11 mouse cellular contexts compared by ENCODE assay signal in genomic region chr16:38033071-38033470, GRCm38 (mm10). TPM values are rescaled to one million over a fixed set of nuclear protein-coding genes. Genes with fewer than 3 reads are reported as not detected.
DNase-seq lines count a peak whose midpoint lies in the region; ATAC-seq and TF ChIP-seq lines count a peak whose summit lies in the region.
"Had no signal": no experiment of that assay in that cellular context is flagged by ENCODE, and none has a peak within 500 bp of the region (broad histone marks: within the 10 kb centered on the region; RNA-seq: fewer than 3 reads in every experiment).

No protein-coding gene starts in this region.

- no peak for ATAC-seq in intestine, postnatal 0 days
- ATAC-seq in intestine, embryonic 15.5 days = no peak
- ATAC-seq in monocyte, adult 5-6 weeks (replicated peaks; ENCODE audit: insufficient number of reproducible peaks, low FRiP score, low TSS enrichment, poor library complexity, severe bottlenecking) = no peak
- ATAC-seq: forebrain, embryonic 14.5 days; inflammation-experienced regulatory T-cells, adult 6 months; midbrain, embryonic 15.5 days had no signal

- no peak overlapping the region for H3K27ac ChIP-seq in intestine, postnatal 0 days (ENCODE audit: low read depth, low read length)
- no peak overlapping the region for H3K27ac ChIP-seq in intestine, embryonic 15.5 days
- H3K27ac ChIP-seq in limb, embryonic 10.5 days = no peak overlapping the region
- H3K27ac ChIP-seq: lung, embryonic 15.5 days; midbrain, embryonic 15.5 days had no signal

- H3K4me2 ChIP-seq in intestine, postnatal 0 days (replicated peaks; ENCODE audit: low read depth) = no peak overlapping the region
- no peak overlapping the region for H3K4me2 ChIP-seq in intestine, embryonic 15.5 days (replicated peaks)
- H3K4me2 ChIP-seq: lung, embryonic 15.5 days; midbrain, embryonic 15.5 days had no signal

- no peak overlapping the region for H3K4me3 ChIP-seq in intestine, postnatal 0 days (ENCODE audit: low read depth, low read length)
- no peak overlapping the region for H3K4me3 ChIP-seq in intestine, embryonic 15.5 days (replicated peaks)
- no peak overlapping the region for H3K4me3 ChIP-seq in limb, embryonic 10.5 days
- H3K4me3 ChIP-seq: lung, embryonic 15.5 days; midbrain, embryonic 15.5 days had no signal

- no peaks in the 10 kb centered on the region for H3K27me3 ChIP-seq in intestine, postnatal 0 days (replicated peaks; ENCODE audit: control insufficient read depth, insufficient read depth, low read length)
- H3K27me3 ChIP-seq in intestine, embryonic 15.5 days (replicated peaks) = no peaks in the 10 kb centered on the region
- no peaks in the 10 kb centered on the region for H3K27me3 ChIP-seq in limb, embryonic 10.5 days (ENCODE audit: low read depth, poor library complexity, severe bottlenecking)
- H3K27me3 ChIP-seq: lung, embryonic 15.5 days; midbrain, embryonic 15.5 days had no signal

- no peaks in the 10 kb centered on the region for H3K36me3 ChIP-seq in intestine, postnatal 0 days (ENCODE audit: control insufficient read depth, insufficient read depth)
- H3K36me3 ChIP-seq in intestine, embryonic 15.5 days = no peaks in the 10 kb centered on the region
- no peaks in the 10 kb centered on the region for H3K36me3 ChIP-seq in limb, embryonic 10.5 days
- H3K36me3 ChIP-seq: lung, embryonic 15.5 days; midbrain, embryonic 15.5 days had no signal

- 87% methylated on average over 5 of the region's 5 CpGs for WGBS in intestine, postnatal 0 days
- 83% methylated on average over 5 of the region's 5 CpGs for WGBS in intestine, embryonic 15.5 days
- WGBS in limb, embryonic 10.5 days = 85% methylated on average over 5 of the region's 5 CpGs

- peak; percentile 36 for TF ChIP-seq CTCF in intestine, postnatal 0 days (IDR thresholded peaks at IDR 0.05; ENCODE audit: low read depth)

- no peaks in the 10 kb centered on the region for H3K4me1 ChIP-seq in intestine, postnatal 0 days (replicated peaks; ENCODE audit: control insufficient read depth, insufficient read depth, low read length)
- H3K4me1 ChIP-seq in intestine, embryonic 15.5 days (replicated peaks) = no peaks in the 10 kb centered on the region
- no peaks in the 10 kb centered on the region for H3K4me1 ChIP-seq in limb, embryonic 10.5 days
- H3K4me1 ChIP-seq: lung, embryonic 15.5 days; midbrain, embryonic 15.5 days had no signal

- no peak overlapping the region for H3K9ac ChIP-seq in intestine, postnatal 0 days (ENCODE audit: low read depth, low read length)
- no peak overlapping the region for H3K9ac ChIP-seq in intestine, embryonic 15.5 days
- H3K9ac ChIP-seq: lung, embryonic 15.5 days; midbrain, embryonic 15.5 days had no signal

- no peaks in the 10 kb centered on the region for H3K9me3 ChIP-seq in intestine, postnatal 0 days (ENCODE audit: control insufficient read depth)
- no peaks in the 10 kb centered on the region for H3K9me3 ChIP-seq in intestine, embryonic 15.5 days
- no peaks in the 10 kb centered on the region for H3K9me3 ChIP-seq in limb, embryonic 10.5 days (replicated peaks)
- H3K9me3 ChIP-seq: lung, embryonic 15.5 days; midbrain, embryonic 15.5 days had no signal

- DNase-seq in 416B (ENCODE audit: low read depth) (peak; percentile 12), ES-CJ7 (ENCODE audit: low read depth, low spot score) (peak; percentile 11)
- peak; percentile 18 for DNase-seq in limb, embryonic 10.5 days (ENCODE audit: low spot score)
- no peak for DNase-seq in adrenal gland, adult 8-10 months

RNA-seq across cellular contexts. Expression of gene Gsk3b, which starts 55.7 kb away (rescaled TPM):
- 27.0 and 30.4 TPM in 2 replicates for polyA plus RNA-seq in intestine, postnatal 0 days (2015; fragmentation: Nextera tagmentation; extraction: Ambion mirVana)
- polyA plus RNA-seq in intestine, embryonic 15.5 days (2015; fragmentation: Nextera tagmentation; extraction: Ambion mirVana) = 45.6 and 48.4 TPM in 2 replicates
- polyA plus RNA-seq in limb, embryonic 10.5 days (2016; fragmentation: Nextera tagmentation; extraction: Ambion mirVana) = 46.1 and 59.4 TPM in 2 replicates
- 10 to 100 TPM; 67.6 to 79.6 (median 72.0) TPM for total RNA-seq in adrenal gland, adult 8-10 months (2022)
- total RNA-seq in monocyte, adult 5-6 weeks (2017) = 47.0 to 73.4 TPM (median 62.4 TPM) in 3 replicates
